ENCODE assay signal across 15 mouse cellular contexts in genomic region chr19:3831716-3832115, GRCm38 (mm10). TPM values are rescaled to one million over a fixed set of nuclear protein-coding genes. Genes with fewer than 3 reads are reported as not detected.
DNase-seq lines count a peak whose midpoint lies in the region; ATAC-seq and TF ChIP-seq lines count a peak whose summit lies in the region.
"Had no signal": no experiment of that assay in that cellular context is flagged by ENCODE, and none has a peak within 500 bp of the region (broad histone marks: within the 10 kb centered on the region; RNA-seq: fewer than 3 reads in every experiment).

No protein-coding gene starts in this region.

- WGBS in hindbrain, embryonic 10.5 days: 56% methylated on average over 8 of the region's 8 CpGs
- 55% methylated on average over 8 of the region's 8 CpGs for WGBS in hindbrain, embryonic 16.5 days
- WGBS in liver, embryonic 12.5 days (ENCODE audit: insufficient replicate concordance): 36% methylated on average over 8 of the region's 8 CpGs
- WGBS in stomach, postnatal 0 days: 64% methylated on average over 8 of the region's 8 CpGs

- no peak for TF ChIP-seq EP300 in stomach, postnatal 0 days (optimal IDR thresholded peaks at IDR 0.05)

- H3K27me3 ChIP-seq in hindbrain, embryonic 10.5 days (ENCODE audit: insufficient read depth, poor library complexity, severe bottlenecking): no peaks in the 10 kb centered on the region
- no peaks in the 10 kb centered on the region for H3K27me3 ChIP-seq in hindbrain, embryonic 16.5 days (replicated peaks; ENCODE audit: control insufficient read depth, insufficient read depth, low read length)
- H3K27me3 ChIP-seq in liver, embryonic 12.5 days (replicated peaks): no peaks in the 10 kb centered on the region
- H3K27me3 ChIP-seq in stomach, postnatal 0 days (ENCODE audit: control insufficient read depth, insufficient read depth, low read length): no peaks in the 10 kb centered on the region

- no peak for ATAC-seq in hindbrain, embryonic 16.5 days
- peak; percentile 86 for ATAC-seq in liver, embryonic 12.5 days
- no peak for ATAC-seq in stomach, postnatal 0 days (ENCODE audit: low FRiP score, low TSS enrichment)
- ATAC-seq: activated CD4-positive, CD25-positive, alpha-beta regulatory T cell, adult 4 months; forebrain, embryonic 16.5 days had no signal

- no peak overlapping the region for H3K4me3 ChIP-seq in hindbrain, embryonic 10.5 days
- no peak overlapping the region for H3K4me3 ChIP-seq in hindbrain, embryonic 16.5 days (ENCODE audit: low read length)
- H3K4me3 ChIP-seq in liver, embryonic 12.5 days: no peak overlapping the region
- H3K4me3 ChIP-seq in stomach, postnatal 0 days (ENCODE audit: low read depth, low read length): no peak overlapping the region
- H3K4me3 ChIP-seq: midbrain, embryonic 10.5 days had no signal

- no peak overlapping the region for H3K9ac ChIP-seq in hindbrain, embryonic 16.5 days (ENCODE audit: low read depth, low read length)
- no peak overlapping the region for H3K9ac ChIP-seq in liver, embryonic 12.5 days
- no peak overlapping the region for H3K9ac ChIP-seq in stomach, postnatal 0 days (ENCODE audit: low read length)

- DNase-seq in hindbrain, embryonic 10.5 days (ENCODE audit: low spot score): peak; percentile 31
- peak; percentile 68 to 71 for DNase-seq in kidney, adult 8-10 months
- peak; percentile 22 for DNase-seq in stomach, postnatal 0 days (ENCODE audit: low spot score)
- no peak for DNase-seq in Muller cell, postnatal 12 days (ENCODE audit: inconsistent ontology term)
- no peak for DNase-seq in ovary, postnatal 10 days (ENCODE audit: low spot score)
- DNase-seq in thymus, postnatal 0 days (ENCODE audit: low spot score): no peak
- DNase-seq: gastrocnemius, postnatal 10 days; lung, adult 2 months had no signal

- H3K4me1 ChIP-seq in hindbrain, embryonic 10.5 days (replicated peaks): peaks cover 7% of the 10 kb centered on the region
- H3K4me1 ChIP-seq in hindbrain, embryonic 16.5 days (ENCODE audit: control insufficient read depth, insufficient read depth, low read depth, low read length): no peaks in the 10 kb centered on the region
- H3K4me1 ChIP-seq in liver, embryonic 12.5 days: peaks cover 39% of the 10 kb centered on the region
- no peaks in the 10 kb centered on the region for H3K4me1 ChIP-seq in stomach, postnatal 0 days (replicated peaks; ENCODE audit: control insufficient read depth, insufficient read depth)
- H3K4me1 ChIP-seq: midbrain, embryonic 10.5 days had no signal

- no peaks in the 10 kb centered on the region for H3K9me3 ChIP-seq in hindbrain, embryonic 10.5 days
- H3K9me3 ChIP-seq in hindbrain, embryonic 16.5 days (ENCODE audit: control insufficient read depth, low read length): no peaks in the 10 kb centered on the region
- no peaks in the 10 kb centered on the region for H3K9me3 ChIP-seq in liver, embryonic 12.5 days (replicated peaks)
- H3K9me3 ChIP-seq in stomach, postnatal 0 days (ENCODE audit: control insufficient read depth, low read length): no peaks in the 10 kb centered on the region
- H3K9me3 ChIP-seq: G1E; midbrain, embryonic 10.5 days had no signal

- no peak for TF ChIP-seq CTCF in stomach, postnatal 0 days (IDR thresholded peaks at IDR 0.05; ENCODE audit: low read depth)

- H3K36me3 ChIP-seq in hindbrain, embryonic 10.5 days: no peaks in the 10 kb centered on the region
- no peaks in the 10 kb centered on the region for H3K36me3 ChIP-seq in hindbrain, embryonic 16.5 days (ENCODE audit: control insufficient read depth, insufficient read depth, low read length)
- H3K36me3 ChIP-seq in liver, embryonic 12.5 days: no peaks in the 10 kb centered on the region
- H3K36me3 ChIP-seq in stomach, postnatal 0 days (ENCODE audit: control insufficient read depth, insufficient read depth, low read length): no peaks in the 10 kb centered on the region
- H3K36me3 ChIP-seq: G1E; midbrain, embryonic 10.5 days had no signal

- no peak overlapping the region for H3K27ac ChIP-seq in hindbrain, embryonic 10.5 days
- H3K27ac ChIP-seq in hindbrain, embryonic 16.5 days (ENCODE audit: low read depth, low read length): no peak overlapping the region
- H3K27ac ChIP-seq in liver, embryonic 12.5 days: peak overlapping the region; percentile 58
- H3K27ac ChIP-seq in stomach, postnatal 0 days (replicated peaks): no peak overlapping the region
- H3K27ac ChIP-seq: midbrain, embryonic 10.5 days had no signal

- no peak overlapping the region for H3K4me2 ChIP-seq in hindbrain, embryonic 16.5 days (ENCODE audit: low read length)
- 0 out of 2 replicates have a peak overlapping the region, but pooled peaks have one; percentile 3 for H3K4me2 ChIP-seq in liver, embryonic 12.5 days
- H3K4me2 ChIP-seq in stomach, postnatal 0 days (replicated peaks; ENCODE audit: low read depth): no peak overlapping the region
- H3K4me2 ChIP-seq: heart, embryonic 11.5 days had no signal

RNA-seq across cellular contexts. Expression of gene Chka, which starts 19.9 kb away (rescaled TPM):
- 57.5 and 59.9 TPM in 2 replicates for polyA plus RNA-seq in hindbrain, embryonic 10.5 days (2016; fragmentation: Nextera tagmentation; extraction: Ambion mirVana)
- 56.1 and 56.3 TPM in 2 replicates for polyA plus RNA-seq in hindbrain, embryonic 16.5 days (2015; fragmentation: Nextera tagmentation; extraction: Ambion mirVana)
- polyA plus RNA-seq in liver, embryonic 12.5 days (2016; fragmentation: Nextera tagmentation; extraction: Ambion mirVana): 25.5 and 26.7 TPM in 2 replicates
- polyA plus RNA-seq in stomach, postnatal 0 days (2015; fragmentation: Nextera tagmentation; extraction: Ambion mirVana): 21.2 and 24.2 TPM in 2 replicates
- polyA plus RNA-seq in thymus, postnatal 0 days (2015; fragmentation: Nextera tagmentation; extraction: Ambion mirVana): 17.8 and 26.2 TPM in 2 replicates

Comparison
In these comparisons a context has a peak if more than half of its experiments do, and no peak if none do; other contexts are left out.
1. DNase-seq: peak in hindbrain, embryonic 10.5 days (single experiment), kidney, adult 8-10 months (2 of 2) and stomach, postnatal 0 days (single experiment); none in Muller cell, postnatal 12 days (single experiment), ovary, postnatal 10 days (single experiment) and thymus, postnatal 0 days (single experiment).